Mouse (Mus musculus): ENCODE data around the gene Trpc3. TPM values are rescaled to one million over a fixed set of nuclear protein-coding genes. Genes with fewer than 3 reads are reported as not detected.
A peak's percentile ranks its signal among the peaks of the same experiment; 100 is the strongest.
"Not testable (repeated sequence)": the region's sequence is repeated elsewhere in the genome, so short reads cannot be mapped to it uniquely, and the experiment has no call there.

The Trpc3 gene
- total and polyA plus RNA-seq, 2 experiments from 2014 or later = 13.1 to 24.3 TPM

GRCm38 (mm10) chr3:36605894-36606783 lies 83.8 kb downstream of the Trpc3 start:
- no peak overlapping the region for H3K27ac ChIP-seq
- no peak overlapping the region for H3K9ac ChIP-seq (replicated peaks; ENCODE audit: low read length)
- no peaks in the 10 kb centered on the region for H3K4me1 ChIP-seq (ENCODE audit: insufficient read depth, low read length)
- 85% methylated on average over 7 of the region's 7 CpGs for WGBS
- no peak overlapping the region for H3K4me2 ChIP-seq (ENCODE audit: low read depth, low read length)
- H3K27me3 ChIP-seq (ENCODE audit: insufficient read depth, low read length) = no peaks in the 10 kb centered on the region
- no peak overlapping the region for H3K4me3 ChIP-seq (ENCODE audit: low read length)
- H3K36me3 ChIP-seq (ENCODE audit: insufficient read depth, low read length) = 0 out of 2 replicates have a peak, but pooled peaks cover 9% of the 10 kb centered on the region
- no peak for ATAC-seq
- no peak for TF ChIP-seq CTCF (IDR thresholded peaks at IDR 0.05; ENCODE audit: low read depth)
- no peaks in the 10 kb centered on the region for H3K9me3 ChIP-seq (ENCODE audit: low read length)
- DNase-seq (ENCODE audit: low spot score) = no peak

DNA sequence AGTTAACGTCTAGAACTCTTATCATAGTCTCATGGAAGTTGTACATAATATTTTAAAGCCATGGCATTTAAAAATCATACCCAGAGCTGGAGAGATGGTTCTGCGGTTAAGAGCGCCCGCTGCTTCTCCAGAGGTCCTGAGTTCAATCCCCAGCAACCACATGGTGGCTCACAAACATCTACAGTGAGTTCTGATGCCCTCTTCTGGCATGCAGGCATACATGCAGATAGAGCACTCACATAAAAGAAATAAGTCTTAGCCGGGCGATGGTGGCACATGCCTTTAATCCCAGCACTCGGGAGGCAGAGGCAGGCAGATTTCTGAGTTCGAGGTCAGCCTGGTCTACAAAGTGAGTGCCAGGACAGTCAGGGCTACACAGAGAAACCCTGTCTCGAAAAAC lies 90.2 kb downstream of the Trpc3 start:
- H3K4me1 ChIP-seq (ENCODE audit: insufficient read depth, low read length); H3K27ac ChIP-seq; H3K9ac ChIP-seq (replicated peaks; ENCODE audit: low read length); DNase-seq (ENCODE audit: low spot score); H3K4me3 ChIP-seq (ENCODE audit: low read length); ATAC-seq; H3K4me2 ChIP-seq (ENCODE audit: low read depth, low read length); H3K27me3 ChIP-seq (ENCODE audit: insufficient read depth, low read length); H3K36me3 ChIP-seq (ENCODE audit: insufficient read depth, low read length); H3K9me3 ChIP-seq (ENCODE audit: low read length): not testable (repeated sequence)
- 87% methylated on average over 8 of the region's 9 CpGs for WGBS
- TF ChIP-seq CTCF (IDR thresholded peaks at IDR 0.05; ENCODE audit: low read depth) = peak; percentile 36; the same call in 1 of the 2 replicates

DNA sequence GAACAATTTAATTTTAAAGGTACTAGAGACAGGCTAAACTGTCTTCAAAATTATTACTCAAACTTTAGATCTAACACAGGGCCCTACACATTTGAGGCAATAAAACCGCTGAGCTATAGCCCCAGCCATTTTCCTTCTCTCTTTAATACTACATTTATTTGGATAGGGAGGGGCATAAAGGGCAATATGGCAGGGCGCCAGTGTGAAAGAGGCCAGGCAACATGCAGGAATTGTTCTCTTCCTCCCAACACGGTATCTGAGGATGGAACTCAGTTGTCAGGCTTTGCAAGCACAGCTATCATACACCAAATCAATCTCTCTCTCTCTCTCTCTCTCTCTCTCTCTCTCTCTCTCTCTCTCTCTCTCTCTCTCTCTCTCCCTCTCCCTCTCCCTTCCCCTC lies 91.2 kb downstream of the Trpc3 start:
- no peak overlapping the region for H3K4me2 ChIP-seq (ENCODE audit: low read depth, low read length)
- ATAC-seq = no peak
- no peaks in the 10 kb centered on the region for H3K4me1 ChIP-seq (ENCODE audit: insufficient read depth, low read length)

GRCm38 (mm10) chr3:36571827-36572378 lies 118.1 kb downstream of the Trpc3 start, which contains the start of gene Ccna2:
Gene Ccna2 (minus strand): TSS chr3:36572150.
- DNase-seq (ENCODE audit: low spot score) (peak; percentile 98), ATAC-seq (peak; percentile 100)
- Histone ChIP-seq H3K4me1 (ENCODE audit: insufficient read depth, low read length) (no peaks in the 10 kb centered on the region), H3K27ac (peak within 1 kb of the TSS; percentile 85), H3K36me3 (ENCODE audit: insufficient read depth, low read length) (no peaks in the 10 kb centered on the region; the same call in 1 of the 2 replicates), H3K4me3 (ENCODE audit: low read length) (peak within 1 kb of the TSS; percentile 78), H3K9me3 (ENCODE audit: low read length) (no peaks in the 10 kb centered on the region), H3K4me2 (ENCODE audit: low read depth, low read length) (peak within 1 kb of the TSS; percentile 95), H3K9ac (replicated peaks; ENCODE audit: low read length) (peak within 1 kb of the TSS; percentile 61), H3K27me3 (ENCODE audit: insufficient read depth, low read length) (no peaks in the 10 kb centered on the region)
- TF ChIP-seq CTCF (IDR thresholded peaks at IDR 0.05; ENCODE audit: low read depth) = peak; percentile 72
- WGBS = under 1% methylated on average over 58 of the region's 60 CpGs

More for the DNA sequence above, 91.2 kb downstream of the Trpc3 start:
- no peak for DNase-seq (ENCODE audit: low spot score)
- no peak overlapping the region for H3K4me3 ChIP-seq (ENCODE audit: low read length)
- no peaks in the 10 kb centered on the region for H3K27me3 ChIP-seq (ENCODE audit: insufficient read depth, low read length)
- peaks cover 7% of the 10 kb centered on the region; the same call in 1 of the 2 replicates for H3K36me3 ChIP-seq (ENCODE audit: insufficient read depth, low read length)
- 69% methylated on average over 3 of the region's 3 CpGs for WGBS
- TF ChIP-seq CTCF (IDR thresholded peaks at IDR 0.05; ENCODE audit: low read depth) = no peak
- H3K27ac ChIP-seq = no peak overlapping the region
- no peak overlapping the region for H3K9ac ChIP-seq (replicated peaks; ENCODE audit: low read length)
- no peaks in the 10 kb centered on the region for H3K9me3 ChIP-seq (ENCODE audit: low read length)

DNA sequence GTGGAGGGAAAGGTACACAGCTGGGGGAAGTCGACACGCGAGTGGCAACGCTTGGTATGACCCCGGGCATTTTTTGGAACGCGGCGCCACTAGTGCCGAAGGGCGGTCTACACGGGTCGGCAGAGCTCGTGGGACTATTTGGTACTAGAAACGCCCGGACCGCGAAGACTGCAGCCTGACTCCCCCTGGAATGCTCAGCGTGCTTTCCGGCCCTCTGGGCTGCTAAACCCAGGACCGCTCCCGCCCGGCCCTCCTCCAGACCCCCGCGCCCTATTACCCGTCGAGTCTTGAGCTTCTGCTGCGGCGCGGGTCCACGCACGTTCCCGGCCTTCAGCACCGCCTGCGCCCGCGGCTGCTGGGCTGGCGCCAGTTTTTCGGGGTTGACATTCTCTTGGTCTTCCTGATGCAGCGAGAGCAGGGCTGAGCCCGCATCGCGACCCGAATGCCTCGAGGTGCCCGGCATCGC lies 118.6 kb downstream of the Trpc3 start:
- Histone ChIP-seq H3K27ac (peak overlapping the region; percentile 5; the same call in 1 of the 2 replicates), H3K4me1 (ENCODE audit: insufficient read depth, low read length) (no peaks in the 10 kb centered on the region), H3K9me3 (ENCODE audit: low read length) (no peaks in the 10 kb centered on the region), H3K36me3 (ENCODE audit: insufficient read depth, low read length) (peaks cover 3% of the 10 kb centered on the region; the same call in 1 of the 2 replicates), H3K9ac (replicated peaks; ENCODE audit: low read length) (peak overlapping the region; percentile 61), H3K27me3 (ENCODE audit: insufficient read depth, low read length) (no peaks in the 10 kb centered on the region), H3K4me3 (ENCODE audit: low read length) (peak overlapping the region; percentile 78), H3K4me2 (ENCODE audit: low read depth, low read length) (peak overlapping the region; percentile 95)
- ATAC-seq = no peak; the same call in 1 of the 2 replicates
- under 1% methylated on average over 46 of the region's 46 CpGs for WGBS
- peak; percentile 20 for DNase-seq (ENCODE audit: low spot score)
- no peak for TF ChIP-seq CTCF (IDR thresholded peaks at IDR 0.05; ENCODE audit: low read depth)

Other genes starting within 250 kb of the Trpc3 start
- 31.8 and 33.5 TPM in 2 replicates for gene Anxa5, start 214.3 kb downstream of the Trpc3 start, total RNA-seq (2014; rRNA removed)
- 54.0 and 55.5 TPM in 2 replicates for gene Anxa5, start 214.3 kb downstream of the Trpc3 start, polyA plus RNA-seq (2015; fragmentation: Nextera tagmentation; extraction: Ambion mirVana)
- gene 1810062G17Rik, start 214.2 kb downstream of the Trpc3 start, total RNA-seq (2014; rRNA removed) = not detected in 2 replicates
- gene 1810062G17Rik, start 214.2 kb downstream of the Trpc3 start, polyA plus RNA-seq (2015; fragmentation: Nextera tagmentation; extraction: Ambion mirVana) = 0.91 and 1.1 TPM in 2 replicates
- 1.0 and 1.3 TPM in 2 replicates for gene Gm11549, start 168.4 kb downstream of the Trpc3 start, total RNA-seq (2014; rRNA removed)
- 0.53 and 0.62 TPM in 2 replicates for gene Gm11549, start 168.4 kb downstream of the Trpc3 start, polyA plus RNA-seq (2015; fragmentation: Nextera tagmentation; extraction: Ambion mirVana)
- gene Exosc9, start 137.6 kb downstream of the Trpc3 start, total RNA-seq (2014; rRNA removed) = 34.9 and 37.2 TPM in 2 replicates
- 68.2 and 70.5 TPM in 2 replicates for gene Exosc9, start 137.6 kb downstream of the Trpc3 start, polyA plus RNA-seq (2015; fragmentation: Nextera tagmentation; extraction: Ambion mirVana)
- 54.1 and 69.2 TPM in 2 replicates for gene Ccna2, start 118.0 kb downstream of the Trpc3 start, total RNA-seq (2014; rRNA removed)
- 30.9 and 34.7 TPM in 2 replicates for gene Ccna2, start 118.0 kb downstream of the Trpc3 start, polyA plus RNA-seq (2015; fragmentation: Nextera tagmentation; extraction: Ambion mirVana)
- 9.2 and 12.1 TPM in 2 replicates for gene Bbs7, start 76.7 kb downstream of the Trpc3 start, total RNA-seq (2014; rRNA removed)
- gene Bbs7, start 76.7 kb downstream of the Trpc3 start, polyA plus RNA-seq (2015; fragmentation: Nextera tagmentation; extraction: Ambion mirVana) = 14.2 and 17.3 TPM in 2 replicates
- gene 4932438A13Rik, start 172.9 kb upstream of the Trpc3 start, total RNA-seq (2014; rRNA removed) = 52.9 and 75.9 TPM in 2 replicates
- gene 4932438A13Rik, start 172.9 kb upstream of the Trpc3 start, polyA plus RNA-seq (2015; fragmentation: Nextera tagmentation; extraction: Ambion mirVana) = 50.7 and 58.9 TPM in 2 replicates

All from hindbrain, postnatal 0 days (tissue).